Mouse (Mus musculus): ENCODE results near the gene Epgn. TPM values are rescaled to one million over a fixed set of nuclear protein-coding genes. Genes with fewer than 3 reads are reported as not detected.

Gene Epgn
- polyA plus RNA-seq (2016; fragmentation: Nextera tagmentation; extraction: Ambion mirVana): 0.13 TPM in 1 of 2 replicates, not detected in the other

- Histone ChIP-seq H3K27me3 (no peaks in the 10 kb centered on the region), H3K9ac (replicated peaks) (no peak within 1 kb of the TSS), H3K9me3 (no peaks in the 10 kb centered on the region), H3K4me1 (no peaks in the 10 kb centered on the region), H3K4me3 (no peak within 1 kb of the TSS), H3K4me2 (replicated peaks) (no peak within 1 kb of the TSS), H3K27ac (replicated peaks) (no peak within 1 kb of the TSS), H3K36me3 (no peaks in the 10 kb centered on the region)
- WGBS: 88% methylated on average over 6 of the region's 6 CpGs
- no peak for ATAC-seq (ENCODE audit: low FRiP score, low read depth)
Observed at GRCm38 (mm10) chr5:91027164-91027563, at the start of gene Epgn. Gene Epgn, plus strand, starts transcription at chr5:91027464.

- no peak overlapping the region for H3K4me2 ChIP-seq (replicated peaks)
- WGBS: 92% methylated on average over 7 of the region's 7 CpGs
Observed at GRCm38 (mm10) chr5:90980297-90980696, 47.0 kb upstream of the Epgn start.

GRCm38 (mm10) chr5:90987605-90988004, 39.7 kb upstream of the Epgn start:
- Histone ChIP-seq H3K36me3 (0 out of 2 replicates have a peak, but pooled peaks cover 13% of the 10 kb centered on the region), H3K27ac (replicated peaks) (no peak overlapping the region), H3K27me3 (no peaks in the 10 kb centered on the region), H3K4me3 (no peak overlapping the region), H3K4me2 (replicated peaks) (no peak overlapping the region), H3K9me3 (no peaks in the 10 kb centered on the region), H3K9ac (replicated peaks) (no peak overlapping the region), H3K4me1 (no peaks in the 10 kb centered on the region)
- peak; percentile 71; the same call in 1 of the 2 replicates for ATAC-seq (ENCODE audit: low FRiP score, low read depth)
- 52% methylated on average over 5 of the region's 5 CpGs for WGBS

More at GRCm38 (mm10) chr5:90980297-90980696, 47.0 kb upstream of the Epgn start:
- H3K9ac ChIP-seq (replicated peaks): no peak overlapping the region
- H3K9me3 ChIP-seq: no peaks in the 10 kb centered on the region
- no peaks in the 10 kb centered on the region for H3K27me3 ChIP-seq
- no peaks in the 10 kb centered on the region for H3K4me1 ChIP-seq
- H3K27ac ChIP-seq (replicated peaks): no peak overlapping the region
- no peak overlapping the region for H3K4me3 ChIP-seq
- ATAC-seq (ENCODE audit: low FRiP score, low read depth): no peak
- H3K36me3 ChIP-seq: peaks cover 15% of the 10 kb centered on the region; the same call in 1 of the 2 replicates

GRCm38 (mm10) chr5:90988149-90988548, 39.1 kb upstream of the Epgn start:
- no peak overlapping the region for H3K4me2 ChIP-seq (replicated peaks)
- H3K4me1 ChIP-seq: no peaks in the 10 kb centered on the region
- no peaks in the 10 kb centered on the region for H3K27me3 ChIP-seq
- no peak overlapping the region for H3K9ac ChIP-seq (replicated peaks)
- H3K4me3 ChIP-seq: no peak overlapping the region
- H3K9me3 ChIP-seq: no peaks in the 10 kb centered on the region
- no peak for ATAC-seq (ENCODE audit: low FRiP score, low read depth)
- no peak overlapping the region for H3K27ac ChIP-seq (replicated peaks)
- 0 out of 2 replicates have a peak, but pooled peaks cover 13% of the 10 kb centered on the region for H3K36me3 ChIP-seq
- 68% methylated on average over 3 of the region's 3 CpGs for WGBS

- Histone ChIP-seq H3K9ac (replicated peaks) (no peak overlapping the region), H3K9me3 (no peaks in the 10 kb centered on the region), H3K4me2 (replicated peaks) (no peak overlapping the region), H3K36me3 (0 out of 2 replicates have a peak, but pooled peaks cover 13% of the 10 kb centered on the region), H3K4me3 (no peak overlapping the region), H3K27me3 (no peaks in the 10 kb centered on the region), H3K27ac (replicated peaks) (no peak overlapping the region), H3K4me1 (no peaks in the 10 kb centered on the region)
- ATAC-seq (ENCODE audit: low FRiP score, low read depth): no peak
- 91% methylated on average over 4 of the region's 4 CpGs for WGBS
Observed at GRCm38 (mm10) chr5:90988592-90988991, 38.7 kb upstream of the Epgn start.

GRCm38 (mm10) chr5:90999942-91000341, 27.3 kb upstream of the Epgn start:
- ATAC-seq (ENCODE audit: low FRiP score, low read depth): no peak
- H3K9ac ChIP-seq (replicated peaks): no peak overlapping the region
- H3K27ac ChIP-seq (replicated peaks): no peak overlapping the region
- H3K9me3 ChIP-seq: no peaks in the 10 kb centered on the region
- no peak overlapping the region for H3K4me3 ChIP-seq
- H3K36me3 ChIP-seq: 0 out of 2 replicates have a peak, but pooled peaks cover 8% of the 10 kb centered on the region
- no peaks in the 10 kb centered on the region for H3K4me1 ChIP-seq
- H3K4me2 ChIP-seq (replicated peaks): no peak overlapping the region
- no peaks in the 10 kb centered on the region for H3K27me3 ChIP-seq
- 93% methylated on average over 8 of the region's 8 CpGs for WGBS

GRCm38 (mm10) chr5:91015216-91015615, 12.0 kb upstream of the Epgn start:
- H3K9me3 ChIP-seq: no peaks in the 10 kb centered on the region
- H3K27ac ChIP-seq (replicated peaks): no peak overlapping the region
- no peak for ATAC-seq (ENCODE audit: low FRiP score, low read depth)
- 92% methylated on average over 10 of the region's 10 CpGs for WGBS
- H3K36me3 ChIP-seq: no peaks in the 10 kb centered on the region
- H3K9ac ChIP-seq (replicated peaks): no peak overlapping the region
- no peaks in the 10 kb centered on the region for H3K27me3 ChIP-seq
- no peak overlapping the region for H3K4me3 ChIP-seq
- H3K4me1 ChIP-seq: no peaks in the 10 kb centered on the region
- no peak overlapping the region for H3K4me2 ChIP-seq (replicated peaks)

- Histone ChIP-seq H3K27me3 (no peaks in the 10 kb centered on the region), H3K4me3 (no peak overlapping the region), H3K4me1 (no peaks in the 10 kb centered on the region), H3K9me3 (no peaks in the 10 kb centered on the region), H3K9ac (replicated peaks) (no peak overlapping the region), H3K36me3 (no peaks in the 10 kb centered on the region), H3K27ac (replicated peaks) (no peak overlapping the region), H3K4me2 (replicated peaks) (no peak overlapping the region)
- WGBS: 94% methylated on average over 8 of the region's 8 CpGs
- ATAC-seq (ENCODE audit: low FRiP score, low read depth): no peak
Observed at GRCm38 (mm10) chr5:91023114-91023513, 4.2 kb upstream of the Epgn start.

GRCm38 (mm10) chr5:91027840-91028239, 576 bp downstream of the Epgn start:
- no peak overlapping the region for H3K27ac ChIP-seq (replicated peaks)
- H3K9me3 ChIP-seq: no peaks in the 10 kb centered on the region
- no peaks in the 10 kb centered on the region for H3K4me1 ChIP-seq
- H3K36me3 ChIP-seq: no peaks in the 10 kb centered on the region
- H3K4me3 ChIP-seq: no peak overlapping the region
- no peak overlapping the region for H3K9ac ChIP-seq (replicated peaks)
- 74% methylated on average over 1 of the region's 1 CpGs for WGBS
- H3K27me3 ChIP-seq: no peaks in the 10 kb centered on the region
- ATAC-seq (ENCODE audit: low FRiP score, low read depth): no peak
- H3K4me2 ChIP-seq (replicated peaks): no peak overlapping the region

- ATAC-seq (ENCODE audit: low FRiP score, low read depth): no peak
- H3K4me3 ChIP-seq: no peak overlapping the region
Observed at GRCm38 (mm10) chr5:91030629-91031028, 3.4 kb downstream of the Epgn start.

GRCm38 (mm10) chr5:91035341-91035740, 8.1 kb downstream of the Epgn start:
- no peak for ATAC-seq (ENCODE audit: low FRiP score, low read depth)

More at GRCm38 (mm10) chr5:91030629-91031028, 3.4 kb downstream of the Epgn start:
- Histone ChIP-seq H3K4me2 (replicated peaks) (no peak overlapping the region), H3K36me3 (no peaks in the 10 kb centered on the region), H3K27me3 (no peaks in the 10 kb centered on the region), H3K9me3 (no peaks in the 10 kb centered on the region), H3K27ac (replicated peaks) (no peak overlapping the region), H3K4me1 (no peaks in the 10 kb centered on the region), H3K9ac (replicated peaks) (no peak overlapping the region)
- WGBS: 83% methylated on average over 2 of the region's 2 CpGs

GRCm38 (mm10) chr5:91036628-91037027, 9.4 kb downstream of the Epgn start:
- H3K27me3 ChIP-seq: no peaks in the 10 kb centered on the region
- no peaks in the 10 kb centered on the region for H3K4me1 ChIP-seq
- H3K4me3 ChIP-seq: no peak overlapping the region
- no peak overlapping the region for H3K9ac ChIP-seq (replicated peaks)
- 95% methylated on average over 4 of the region's 4 CpGs for WGBS
- no peak overlapping the region for H3K4me2 ChIP-seq (replicated peaks)
- no peaks in the 10 kb centered on the region for H3K36me3 ChIP-seq
- no peak overlapping the region for H3K27ac ChIP-seq (replicated peaks)
- ATAC-seq (ENCODE audit: low FRiP score, low read depth): no peak
- H3K9me3 ChIP-seq: no peaks in the 10 kb centered on the region

More at GRCm38 (mm10) chr5:91035341-91035740, 8.1 kb downstream of the Epgn start:
- Histone ChIP-seq H3K27me3 (no peaks in the 10 kb centered on the region), H3K9me3 (no peaks in the 10 kb centered on the region), H3K9ac (replicated peaks) (no peak overlapping the region), H3K27ac (replicated peaks) (no peak overlapping the region), H3K36me3 (no peaks in the 10 kb centered on the region), H3K4me3 (no peak overlapping the region), H3K4me1 (no peaks in the 10 kb centered on the region), H3K4me2 (replicated peaks) (no peak overlapping the region)
- WGBS: 90% methylated on average over 2 of the region's 2 CpGs

- Histone ChIP-seq H3K4me2 (replicated peaks) (no peak overlapping the region), H3K9me3 (no peaks in the 10 kb centered on the region), H3K36me3 (no peaks in the 10 kb centered on the region), H3K4me3 (no peak overlapping the region), H3K27me3 (no peaks in the 10 kb centered on the region), H3K9ac (replicated peaks) (no peak overlapping the region), H3K4me1 (no peaks in the 10 kb centered on the region), H3K27ac (replicated peaks) (no peak overlapping the region)
- no peak for ATAC-seq (ENCODE audit: low FRiP score, low read depth)
- 70% methylated on average over 2 of the region's 2 CpGs for WGBS
Observed at GRCm38 (mm10) chr5:91037756-91038155, 10.5 kb downstream of the Epgn start.
